Mouse (Mus musculus) heart, adult 2 months (tissue): ENCODE results near the gene Galnt4. TPM values are rescaled to one million over a fixed set of nuclear protein-coding genes. Genes with fewer than 3 reads are reported as not detected.

Experiments used
- DNase-seq, 2 experiments: peaks; one replicate each; pipeline ENCODE4 v3.0.0; 2021
- H3K27ac ChIP-seq: fragments of 200-600 bp; 2 replicates; pipeline ENCODE4 v1.8.1; 2022
- H3K27me3 ChIP-seq: fragments of 200-500 bp; 2 replicates; pipeline ENCODE4 v1.6.1; 2012; ENCODE audit warnings: mild to moderate bottlenecking, low read length, inconsistent platforms, mixed read lengths; ENCODE audit not compliant: control insufficient read depth, insufficient read depth
- H3K36me3 ChIP-seq: fragments of 200-500 bp; 2 replicates; pipeline ENCODE4 v1.6.1; 2012; ENCODE audit warnings: low read length, inconsistent platforms; ENCODE audit not compliant: control insufficient read depth, insufficient read depth
- H3K4me1 ChIP-seq: fragments of 200-500 bp; 2 replicates; pipeline ENCODE4 v1.6.1; 2011; ENCODE audit warnings: low read length; ENCODE audit not compliant: control insufficient read depth, insufficient read depth
- H3K4me3 ChIP-seq: fragments of 200-600 bp; 2 replicates; pipeline ENCODE4 v1.8.1; 2022
- H3K79me2 ChIP-seq: fragments of 200-500 bp; replicated peaks from 2 replicates; pipeline ENCODE4 v1.6.1; 2012; ENCODE audit warnings: mild to moderate bottlenecking, inconsistent platforms, low read length, moderate library complexity, mixed read lengths; ENCODE audit not compliant: control insufficient read depth, insufficient read depth
- H3K9ac ChIP-seq: fragments of 200-500 bp; 2 replicates; pipeline ENCODE4 v1.6.1; 2012; ENCODE audit warnings: low read depth, mild to moderate bottlenecking, control low read depth, inconsistent platforms, low read length, mixed read lengths
- CTCF ChIP-seq: fragments of 200-600 bp; IDR thresholded peaks from 2 replicates; pipeline ENCODE4 v1.8.1; 2022; ENCODE audit warnings: antibody characterized with exemption, mild to moderate bottlenecking, moderate library complexity
- EP300 ChIP-seq: fragments of 200-500 bp; IDR thresholded peaks from 2 replicates; pipeline ENCODE4 v1.6.1; 2011; ENCODE audit warnings: low read depth, low read length, control low read depth; ENCODE audit not compliant: insufficient read depth
- POLR2A ChIP-seq: fragments of 200-500 bp; IDR thresholded peaks from 2 replicates; pipeline ENCODE4 v1.6.1; 2011; ENCODE audit warnings: mild to moderate bottlenecking, low read depth, low read length, control low read depth; ENCODE audit not compliant: insufficient read depth
- WGBS: fragments of 180-500 bp; shearing (Covaris S2); methylation state at CpG from one replicate; pipeline ENCODE4 v1.1.7; 2018; 5-methylcytosine and 5-hydroxymethylcytosine counted together
- intact Hi-C: fragments of 180-260 bp; cut with DNase I; formaldehyde crosslinking; loops from one replicate; pipeline ENCODE4 v1.15.1; 2025
- polyA plus RNA-seq: library from polyadenylated mRNA; depleted of rRNA; stranded (reverse); fragments of >200 nt; gene quantifications from 2 replicates; pipeline ENCODE4 v1.2.3, GENCODE M21; 2012
- total RNA-seq, 2 experiments: library from RNA; stranded (reverse); gene quantifications; 2 replicates each; pipeline ENCODE4 v1.2.3; 2021

Gene Galnt4
- total and polyA plus RNA-seq, 3 experiments = 0.88 to 2.6 (median 2.3) TPM

- H3K79me2 ChIP-seq = no peaks in the 10 kb centered on the region
- H3K4me1 ChIP-seq = no peaks in the 10 kb centered on the region
- no peaks in the 10 kb centered on the region for H3K27me3 ChIP-seq
- TF ChIP-seq POLR2A (no peak), EP300 (no peak), CTCF (no peak)
- H3K9ac ChIP-seq = no peak overlapping the region
- no peak for DNase-seq
- WGBS = 84% methylated on average over 2 of the region's 2 CpGs
- H3K36me3 ChIP-seq = no peaks in the 10 kb centered on the region
- no peak overlapping the region for H3K27ac ChIP-seq
- no peak overlapping the region for H3K4me3 ChIP-seq
- intact Hi-C loops = no loop called here
These were observed 14.6 kb upstream of the Galnt4 start for GRCm38 (mm10) chr10:99093364-99093763.

DNA sequence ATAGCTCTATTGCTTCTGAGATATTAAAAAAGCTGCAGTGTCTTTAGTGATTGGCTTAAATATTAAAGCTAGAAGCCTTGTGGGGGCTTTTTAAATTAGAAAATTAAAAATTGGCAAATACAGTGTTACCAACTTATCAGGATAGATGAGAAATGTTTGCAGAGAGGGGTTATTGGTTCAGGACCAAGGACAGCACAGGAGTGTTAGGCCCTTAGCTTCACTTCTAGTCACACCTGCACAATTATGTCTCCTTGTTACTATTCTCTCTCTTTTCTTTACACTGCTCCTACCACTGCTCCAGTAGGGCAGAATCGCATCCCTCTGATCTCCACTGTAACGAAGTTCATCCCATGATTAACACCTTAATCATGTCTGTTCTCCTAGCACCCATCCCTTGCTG is 12.8 kb upstream of the Galnt4 start:
- Histone ChIP-seq H3K4me1 (no peaks in the 10 kb centered on the region), H3K36me3 (no peaks in the 10 kb centered on the region), H3K4me3 (no peak overlapping the region), H3K27ac (no peak overlapping the region), H3K27me3 (no peaks in the 10 kb centered on the region), H3K9ac (no peak overlapping the region), H3K79me2 (no peaks in the 10 kb centered on the region)
- TF ChIP-seq POLR2A (no peak), EP300 (no peak), CTCF (no peak)
- intact Hi-C loops = loop anchor here (1.0 kb wide), 1 partner anchor 9 kb away; no protein-coding TSS in a partner anchor
- 69% methylated on average over 2 of the region's 2 CpGs for WGBS
- DNase-seq = no peak

GRCm38 (mm10) chr10:99097374-99097773 is 10.6 kb upstream of the Galnt4 start:
- TF ChIP-seq EP300 = no peak
- peak; percentile 95 for TF ChIP-seq CTCF
- Histone ChIP-seq H3K27ac (no peak overlapping the region), H3K36me3 (no peaks in the 10 kb centered on the region), H3K79me2 (no peaks in the 10 kb centered on the region), H3K4me1 (no peaks in the 10 kb centered on the region), H3K27me3 (no peaks in the 10 kb centered on the region), H3K4me3 (no peak overlapping the region), H3K9ac (no peak overlapping the region)
- intact Hi-C loops = no loop called here
- peak in 1 of 2 experiments; percentile 39 for DNase-seq
- 68% methylated on average over 10 of the region's 10 CpGs for WGBS

- WGBS = 77% methylated on average over 3 of the region's 3 CpGs
- no peak for DNase-seq
- Histone ChIP-seq H3K9ac (no peak overlapping the region), H3K79me2 (no peaks in the 10 kb centered on the region; the same call in 1 of the 2 replicates), H3K4me3 (no peak overlapping the region), H3K27me3 (no peaks in the 10 kb centered on the region), H3K4me1 (peaks cover 5% of the 10 kb centered on the region), H3K27ac (no peak overlapping the region), H3K36me3 (peaks cover 2% of the 10 kb centered on the region; the same call in 1 of the 2 replicates)
- intact Hi-C loops = loop anchor here (5.0 kb wide), 4 partner anchors 47 to 512 kb away; partner anchors contain the start of gene Atp2b1
- TF ChIP-seq EP300 (no peak), CTCF (no peak)
These were observed 2.4 kb upstream of the Galnt4 start for GRCm38 (mm10) chr10:99105522-99105921.

GRCm38 (mm10) chr10:99106311-99106702 is 1.7 kb upstream of the Galnt4 start:
- WGBS = 30% methylated on average over 8 of the region's 8 CpGs
- DNase-seq = no peak
- peaks cover 2% of the 10 kb centered on the region; the same call in 1 of the 2 replicates for H3K36me3 ChIP-seq
- TF ChIP-seq EP300 (no peak), POLR2A (no peak)
- peak overlapping the region; percentile 98 for H3K4me3 ChIP-seq
- H3K27me3 ChIP-seq = no peaks in the 10 kb centered on the region
- H3K4me1 ChIP-seq = peaks cover 5% of the 10 kb centered on the region
- H3K27ac ChIP-seq = peak overlapping the region; percentile 89
- H3K79me2 ChIP-seq = no peaks in the 10 kb centered on the region; the same call in 1 of the 2 replicates
- H3K9ac ChIP-seq = peak overlapping the region; percentile 96; the same call in 1 of the 2 replicates
- intact Hi-C loops = loop anchor here (5.0 kb wide), 4 partner anchors 46 to 511 kb away; partner anchors contain the start of gene Atp2b1

DNA sequence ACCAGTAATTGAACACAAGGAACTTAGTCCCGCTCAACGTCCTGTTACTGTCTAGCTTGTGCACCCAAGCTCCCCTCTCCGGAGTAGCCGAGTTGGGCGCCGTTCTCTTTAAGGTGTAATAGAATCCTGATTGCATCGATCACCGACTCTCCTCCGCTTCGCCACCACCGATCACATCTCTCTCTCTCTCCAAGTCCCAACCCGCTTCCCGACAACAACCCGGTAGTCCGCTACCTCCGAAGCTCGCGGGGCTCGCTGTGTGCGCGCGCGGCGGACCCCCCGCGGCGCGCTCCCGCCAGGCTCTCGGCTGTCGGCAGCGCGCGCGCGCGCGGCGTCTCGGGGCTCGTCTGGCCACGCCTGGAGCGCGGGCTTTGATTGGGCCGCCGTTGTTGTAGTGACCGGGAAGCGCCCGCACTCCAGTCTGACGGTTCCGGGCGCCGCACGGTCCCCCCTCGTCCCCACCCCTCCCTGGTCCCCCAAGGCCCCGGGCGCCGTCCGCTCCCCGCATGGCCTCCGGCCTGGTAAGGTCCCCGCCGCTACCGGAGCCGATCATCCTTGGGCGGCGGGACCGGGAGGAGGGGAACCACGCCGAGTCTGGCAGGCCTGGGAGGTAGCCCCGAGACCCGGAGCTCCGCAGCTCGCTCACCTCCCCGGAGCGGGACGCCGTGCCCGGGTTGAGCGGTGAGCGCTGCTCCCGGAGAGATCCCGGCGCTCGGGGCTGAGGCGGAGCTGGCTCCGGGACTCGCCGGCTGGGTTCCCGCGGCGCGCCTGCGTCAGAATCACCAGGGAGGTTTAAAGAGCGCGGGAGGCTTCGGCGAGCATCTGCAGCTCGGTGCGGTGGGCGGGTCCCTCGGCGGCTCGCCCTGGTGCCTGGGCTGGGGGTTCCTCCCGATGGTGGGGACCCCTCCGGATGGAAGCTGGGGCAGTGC is 992 bp upstream of the Galnt4 start, which contains the start of gene Poc1b:
TSS of gene Poc1b (plus strand) at position 334 of the 929 bp plus-strand sequence.
- peak within 1 kb of the TSS; percentile 89 for H3K27ac ChIP-seq
- TF ChIP-seq POLR2A = 0 out of 2 replicates have a peak, but pooled peaks have one; percentile 16
- no peak for TF ChIP-seq CTCF
- TF ChIP-seq EP300 = 0 out of 2 replicates have a peak, but pooled peaks have one; percentile 31
- peak within 1 kb of the TSS; percentile 98 for H3K4me3 ChIP-seq
- H3K27me3 ChIP-seq = no peaks in the 10 kb centered on the region
- intact Hi-C loops = loop anchor here (5.0 kb wide), 4 partner anchors 45 to 510 kb away; partner anchors contain the start of gene Atp2b1
- peaks cover 5% of the 10 kb centered on the region for H3K4me1 ChIP-seq
- peak within 1 kb of the TSS; percentile 96 for H3K9ac ChIP-seq
- peak; percentile 90 to 91 for DNase-seq
- H3K79me2 ChIP-seq = no peaks in the 10 kb centered on the region; the same call in 1 of the 2 replicates
- under 1% methylated on average over 105 of the region's 106 CpGs for WGBS
- H3K36me3 ChIP-seq = peaks cover 2% of the 10 kb centered on the region; the same call in 1 of the 2 replicates
